Mouse (Mus musculus) lung, embryonic 14.5 days (tissue): ENCODE measurements around the gene Fhad1. TPM values are rescaled to one million over a fixed set of nuclear protein-coding genes. Genes with fewer than 3 reads are reported as not detected.

Source experiments
- ATAC-seq: fragments of 200-750 bp; cut with Nextera tagmentation; 2 replicates; pipeline ENCODE4 v1.8.0; 2017; ENCODE audit warnings: mild to moderate bottlenecking, moderate TSS enrichment, moderate library complexity; ENCODE audit not compliant: insufficient read depth
- DNase-seq: peaks from one replicate; pipeline ENCODE4 v3.0.0-alpha.2; 2015
- H3K27ac ChIP-seq: fragments of 300-500 bp; sonication (generic); 2 replicates; pipeline ENCODE4 v1.5.1; 2014; ENCODE audit warnings: low read depth, mild to moderate bottlenecking, moderate library complexity
- H3K27me3 ChIP-seq: fragments of 300-500 bp; sonication (generic); 2 replicates; pipeline ENCODE4 v1.6.1; 2014; ENCODE audit warnings: low read length, control low read depth; ENCODE audit not compliant: insufficient read depth
- H3K36me3 ChIP-seq: fragments of 300-500 bp; sonication (generic); 2 replicates; pipeline ENCODE4 v1.6.1; 2014; ENCODE audit warnings: control low read depth; ENCODE audit not compliant: insufficient read depth
- H3K4me1 ChIP-seq: fragments of 300-500 bp; sonication (generic); 2 replicates; pipeline ENCODE4 v1.6.1; 2014; ENCODE audit warnings: antibody characterized with exemption, control low read depth; ENCODE audit not compliant: insufficient read depth
- H3K4me2 ChIP-seq: fragments of 300-500 bp; sonication (generic); 2 replicates; pipeline ENCODE4 v1.6.1; 2014; ENCODE audit warnings: mild to moderate bottlenecking
- H3K4me3 ChIP-seq: fragments of 300-500 bp; sonication (generic); 2 replicates; pipeline ENCODE4 v1.5.1; 2014; ENCODE audit warnings: low read depth, low read length
- H3K9ac ChIP-seq: fragments of 300-500 bp; sonication (generic); 2 replicates; pipeline ENCODE4 v1.6.1; 2014
- H3K9me3 ChIP-seq: fragments of 300-500 bp; sonication (generic); 2 replicates; pipeline ENCODE4 v1.6.1; 2016; ENCODE audit warnings: low read depth, low read length, control low read depth
- CTCF ChIP-seq: IDR thresholded peaks from 2 replicates; pipeline ENCODE4 v1.5.1; 2016; ENCODE audit warnings: antibody characterized with exemption, low read depth
- WGBS: fragments of 180-500 bp; shearing (Covaris S2); extraction: QIAGEN DNeasy Blood & Tissue Kit; methylation state at CpG from one replicate; pipeline ENCODE4 v1.1.7; 2014; 5-methylcytosine and 5-hydroxymethylcytosine counted together
- polyA plus RNA-seq: library from polyadenylated mRNA; unstranded; fragments of >200 nt; fragmentation: Nextera tagmentation; extraction: Ambion mirVana; gene quantifications from 2 replicates; pipeline ENCODE4 v1.2.1, GENCODE M21; 2014

Fhad1 gene
- polyA plus RNA-seq, 1 experiment from 2014 or later, result 1.4 TPM

DNA sequence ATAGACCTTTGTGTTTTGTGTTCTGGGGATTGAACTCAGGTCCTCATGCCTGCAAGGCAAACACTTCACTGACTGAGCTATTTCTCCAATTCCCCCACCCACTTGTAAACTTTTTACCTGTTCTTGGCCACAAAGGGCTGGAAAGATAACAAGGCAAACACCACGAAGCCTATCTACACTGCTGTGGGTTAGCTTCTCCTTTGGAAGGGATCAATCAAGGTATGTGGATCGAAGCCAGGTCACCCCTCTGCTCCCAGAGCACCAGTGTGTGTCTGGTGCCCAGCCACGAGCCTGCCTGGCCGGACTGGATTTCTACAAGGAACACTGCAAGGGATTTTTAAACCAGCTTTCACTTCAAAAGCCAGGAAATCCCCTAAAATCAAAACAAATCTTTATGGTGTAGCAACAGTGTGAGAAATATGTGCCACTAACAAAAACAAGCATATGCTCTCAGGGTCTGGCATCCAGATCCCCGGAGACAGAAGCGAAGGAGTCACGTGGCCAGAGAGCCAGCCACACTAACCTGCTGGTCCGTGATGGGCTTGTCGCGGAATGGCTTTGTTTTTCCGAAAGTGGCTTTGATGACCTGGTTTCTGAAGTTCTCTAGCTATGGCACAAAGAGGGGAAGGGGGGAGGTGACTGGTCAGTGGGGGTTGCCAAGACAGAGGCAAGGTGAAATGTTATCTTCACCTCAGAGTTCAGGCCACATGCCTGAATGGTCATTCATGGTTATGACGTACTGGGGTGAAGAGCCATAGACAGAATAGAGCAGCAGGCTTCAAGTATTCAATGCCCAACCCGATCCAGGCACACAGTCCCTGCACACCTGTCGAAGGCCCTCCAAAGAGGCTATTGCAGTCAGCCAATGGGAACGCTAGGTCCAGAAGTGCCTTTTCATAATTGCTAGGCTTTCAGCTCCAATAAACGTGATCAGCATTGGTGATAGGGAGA lies 59.8 kb downstream of the Fhad1 start:
- no peak for DNase-seq
- 40% methylated on average over 16 of the region's 16 CpGs for WGBS
- no peak overlapping the region for H3K4me3 ChIP-seq

DNA sequence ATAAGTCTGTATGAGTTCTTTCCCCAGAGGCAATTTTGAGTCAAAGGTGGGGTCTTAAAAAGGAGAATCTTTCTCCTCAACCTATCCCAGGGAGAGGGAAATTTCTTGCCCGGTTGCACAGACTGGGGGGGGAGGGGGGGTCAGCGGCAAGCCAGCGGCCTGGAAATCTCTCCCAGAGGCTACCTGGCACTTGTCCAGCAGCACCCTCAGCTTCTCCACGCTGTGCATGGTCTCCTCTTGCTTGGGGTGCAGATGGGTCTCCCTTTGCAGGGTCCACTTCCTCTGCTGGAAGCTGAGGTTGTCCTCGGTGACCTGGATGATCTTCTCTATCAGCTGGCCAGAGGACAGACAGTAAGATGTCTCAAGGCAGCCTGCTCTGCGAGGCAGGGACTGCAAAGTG lies 61.0 kb downstream of the Fhad1 start:
- Histone ChIP-seq H3K4me2 (no peak overlapping the region), H3K4me3 (no peak overlapping the region), H3K4me1 (peaks cover 8% of the 10 kb centered on the region; the same call in 1 of the 2 replicates), H3K9ac (no peak overlapping the region), H3K27ac (no peak overlapping the region), H3K36me3 (no peaks in the 10 kb centered on the region), H3K27me3 (no peaks in the 10 kb centered on the region), H3K9me3 (no peaks in the 10 kb centered on the region)
- DNase-seq, result no peak
- 33% methylated on average over 6 of the region's 6 CpGs for WGBS
- TF ChIP-seq CTCF, result no peak
- no peak for ATAC-seq

More for the DNA sequence above, 59.8 kb downstream of the Fhad1 start:
- H3K4me1 ChIP-seq, result peaks cover 8% of the 10 kb centered on the region; the same call in 1 of the 2 replicates
- TF ChIP-seq CTCF, result no peak
- no peak overlapping the region for H3K4me2 ChIP-seq
- no peak overlapping the region for H3K27ac ChIP-seq
- no peaks in the 10 kb centered on the region for H3K9me3 ChIP-seq
- ATAC-seq, result no peak
- no peaks in the 10 kb centered on the region for H3K36me3 ChIP-seq
- H3K27me3 ChIP-seq, result no peaks in the 10 kb centered on the region
- H3K9ac ChIP-seq, result no peak overlapping the region

- H3K4me1 ChIP-seq, result peaks cover 8% of the 10 kb centered on the region; the same call in 1 of the 2 replicates
Measured at GRCm38 (mm10) chr4:141953291-141953690, 61.6 kb downstream of the Fhad1 start.

DNA sequence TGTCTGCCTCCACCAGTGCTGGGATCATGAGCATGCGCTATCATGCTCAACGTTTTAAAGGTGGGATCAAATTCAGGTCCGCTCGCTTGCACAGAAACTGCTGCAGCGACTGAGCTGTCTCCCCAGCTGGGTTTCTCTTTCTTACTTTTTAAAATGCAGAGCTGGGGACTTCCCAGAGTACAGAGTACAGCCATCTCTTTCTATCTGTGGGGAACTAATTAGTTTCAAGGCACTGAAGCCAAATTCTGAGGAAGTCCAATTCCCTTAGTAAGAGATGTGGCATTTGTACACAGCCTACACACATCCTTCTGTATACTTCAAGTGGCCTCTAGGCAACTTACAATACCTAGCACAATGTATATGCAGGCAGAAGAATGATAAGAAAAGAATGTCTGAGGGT lies 62.1 kb downstream of the Fhad1 start:
- 42% methylated on average over 5 of the region's 5 CpGs for WGBS
- H3K4me3 ChIP-seq, result no peak overlapping the region
- no peak for ATAC-seq
- DNase-seq, result no peak
- H3K27me3 ChIP-seq, result no peaks in the 10 kb centered on the region
- peak overlapping the region; percentile 27; the same call in 1 of the 2 replicates for H3K27ac ChIP-seq
- no peak overlapping the region for H3K9ac ChIP-seq
- H3K9me3 ChIP-seq, result no peaks in the 10 kb centered on the region
- no peak overlapping the region for H3K4me2 ChIP-seq
- H3K4me1 ChIP-seq, result peaks cover 8% of the 10 kb centered on the region; the same call in 1 of the 2 replicates
- no peak for TF ChIP-seq CTCF
- no peaks in the 10 kb centered on the region for H3K36me3 ChIP-seq

More at GRCm38 (mm10) chr4:141953291-141953690, 61.6 kb downstream of the Fhad1 start:
- no peaks in the 10 kb centered on the region for H3K27me3 ChIP-seq
- ATAC-seq (no peak), DNase-seq (no peak)
- no peaks in the 10 kb centered on the region for H3K36me3 ChIP-seq
- 35% methylated on average over 9 of the region's 9 CpGs for WGBS
- no peak overlapping the region for H3K9ac ChIP-seq
- no peaks in the 10 kb centered on the region for H3K9me3 ChIP-seq
- TF ChIP-seq CTCF, result no peak
- H3K4me2 ChIP-seq, result no peak overlapping the region
- H3K27ac ChIP-seq, result no peak overlapping the region
- no peak overlapping the region for H3K4me3 ChIP-seq

DNA sequence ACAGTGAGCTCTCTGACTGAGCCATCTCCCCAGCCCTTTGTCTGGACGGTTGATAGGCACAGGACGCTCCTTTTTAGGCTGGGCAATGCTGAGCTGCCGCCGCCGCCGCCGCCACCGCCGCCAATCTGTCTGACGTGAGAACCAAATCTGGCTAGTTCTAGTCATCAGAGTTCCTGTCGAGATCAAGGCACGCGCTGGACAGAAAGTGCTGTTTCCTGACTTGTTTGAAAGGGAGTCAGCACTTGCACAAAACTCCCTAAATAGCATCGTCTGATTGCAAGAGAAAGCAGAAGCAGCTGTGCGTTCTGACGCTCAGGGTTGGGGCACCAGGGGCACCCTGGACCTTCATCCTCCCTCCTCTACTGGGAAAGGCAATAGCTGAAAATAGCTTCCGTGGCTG lies 62.8 kb downstream of the Fhad1 start:
- ATAC-seq (no peak), DNase-seq (peak; percentile 78)
- Histone ChIP-seq H3K27me3 (no peaks in the 10 kb centered on the region), H3K4me2 (peak overlapping the region; percentile 16; the same call in 1 of the 2 replicates), H3K9ac (no peak overlapping the region), H3K4me3 (no peak overlapping the region), H3K4me1 (peaks cover 8% of the 10 kb centered on the region; the same call in 1 of the 2 replicates), H3K36me3 (no peaks in the 10 kb centered on the region), H3K27ac (peak overlapping the region; percentile 59; the same call in 1 of the 2 replicates), H3K9me3 (no peaks in the 10 kb centered on the region)
- 28% methylated on average over 17 of the region's 17 CpGs for WGBS
- TF ChIP-seq CTCF, result no peak

DNA sequence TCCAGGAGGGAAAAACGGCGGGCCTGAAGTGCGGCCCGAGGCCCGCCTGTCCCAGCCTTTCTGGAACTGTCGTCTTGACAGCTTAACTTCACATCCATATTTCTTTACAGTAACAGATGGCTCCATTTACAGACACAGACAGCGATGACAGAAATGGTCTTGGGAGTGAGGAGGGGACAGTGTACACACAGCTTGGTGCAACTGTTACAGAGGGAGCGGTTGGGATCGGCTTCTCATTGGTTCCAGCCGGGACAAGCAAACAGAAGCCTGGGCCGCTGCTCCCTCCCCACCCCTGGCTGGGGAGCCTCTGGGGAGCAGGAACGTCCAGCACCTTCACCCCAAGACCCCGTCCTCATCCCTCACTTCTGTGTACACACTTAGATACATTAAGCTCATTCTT lies 65.4 kb downstream of the Fhad1 start:
- no peak for TF ChIP-seq CTCF
- DNase-seq (peak; percentile 85), ATAC-seq (peak; percentile 88)
- H3K36me3 ChIP-seq, result no peaks in the 10 kb centered on the region
- H3K27ac ChIP-seq, result no peak overlapping the region; the same call in 1 of the 2 replicates
- H3K4me3 ChIP-seq, result no peak overlapping the region
- H3K9me3 ChIP-seq, result no peaks in the 10 kb centered on the region
- no peaks in the 10 kb centered on the region for H3K27me3 ChIP-seq
- H3K9ac ChIP-seq, result no peak overlapping the region
- peaks cover 8% of the 10 kb centered on the region; the same call in 1 of the 2 replicates for H3K4me1 ChIP-seq
- H3K4me2 ChIP-seq, result peak overlapping the region; percentile 14
- 18% methylated on average over 13 of the region's 13 CpGs for WGBS

- Histone ChIP-seq H3K36me3 (no peaks in the 10 kb centered on the region), H3K4me2 (no peak overlapping the region), H3K9me3 (no peaks in the 10 kb centered on the region), H3K4me1 (peaks cover 8% of the 10 kb centered on the region; the same call in 1 of the 2 replicates), H3K27ac (no peak overlapping the region), H3K4me3 (no peak overlapping the region), H3K9ac (no peak overlapping the region), H3K27me3 (no peaks in the 10 kb centered on the region)
- 54% methylated on average over 3 of the region's 3 CpGs for WGBS
- no peak for DNase-seq
- no peak for ATAC-seq
- no peak for TF ChIP-seq CTCF
Measured at GRCm38 (mm10) chr4:141948822-141949221, 66.1 kb downstream of the Fhad1 start.
